Mouse (Mus musculus) skeletal muscle tissue, postnatal 0 days (tissue): Measurements from ENCODE around the gene Rap1a. TPM values are rescaled to one million over a fixed set of nuclear protein-coding genes. Genes with fewer than 3 reads are reported as not detected.

Experiments used
- polyA plus RNA-seq: library from polyadenylated mRNA; unstranded; fragments of >200 nt; fragmentation: Nextera tagmentation; extraction: Ambion mirVana; gene quantifications from 2 replicates; pipeline ENCODE4 v1.2.1, GENCODE M21; 2015

Gene Rap1a
- 110 and 128 TPM in 2 replicates for polyA plus RNA-seq

GRCm38 (mm10) chr3:105801191-105802166 is at the start of gene Rap1a:
Rap1a (minus strand) TSS chr3:105801336.

GRCm38 (mm10) chr3:105704031-105705008 is 96.8 kb downstream of the Rap1a start, which contains the start of gene Inka2:
Inka2 (plus strand) TSS chr3:105704599.

GRCm38 (mm10) chr3:105687324-105688060 is 113.6 kb downstream of the Rap1a start, which contains the start of gene Ddx20:
Ddx20 (minus strand) TSS chr3:105687574.

Other genes starting within 250 kb of the Rap1a start
- gene Ddx20, start 113.8 kb downstream of the Rap1a start, polyA plus RNA-seq: 11.8 and 11.9 TPM in 2 replicates
- 9.5 and 11.3 TPM in 2 replicates for gene Inka2, start 96.7 kb downstream of the Rap1a start, polyA plus RNA-seq
- 3.4 and 5.3 TPM in 2 replicates for gene Adora3, start 69.5 kb upstream of the Rap1a start, polyA plus RNA-seq
- 0.18 TPM in 2 replicates for gene Tmigd3, start 69.6 kb upstream of the Rap1a start, polyA plus RNA-seq
- gene I830077J02Rik, start 131.3 kb upstream of the Rap1a start, polyA plus RNA-seq: 0.95 and 1.9 TPM in 2 replicates
- 56.9 and 63.5 TPM in 2 replicates for gene Wdr77, start 158.0 kb upstream of the Rap1a start, polyA plus RNA-seq
- gene Atp5f1, start 158.8 kb upstream of the Rap1a start, polyA plus RNA-seq: 1,053 and 1,137 TPM in 2 replicates
- gene Ovgp1, start 172.4 kb upstream of the Rap1a start, polyA plus RNA-seq: 1.3 and 1.9 TPM in 2 replicates
- 0.15 TPM in 1 of 2 replicates, not detected in the other for gene Pifo, start 213.3 kb upstream of the Rap1a start, polyA plus RNA-seq
- 0.27 TPM in 1 of 2 replicates, not detected in the other for gene Chil5, start 231.5 kb upstream of the Rap1a start, polyA plus RNA-seq